Mouse (Mus musculus) lung, postnatal 0 days (tissue): ENCODE data around the gene Dock9. TPM values are rescaled to one million over a fixed set of nuclear protein-coding genes. Genes with fewer than 3 reads are reported as not detected.

ENCODE experiments used
- ATAC-seq: fragments of 200-750 bp; cut with Nextera tagmentation; 2 replicates; pipeline ENCODE4 v1.8.0; 2017; ENCODE audit warnings: moderate library complexity
- DNase-seq: peaks from one replicate; pipeline ENCODE4 v3.0.0-alpha.2; 2016; ENCODE audit warnings: low spot score
- H3K27ac ChIP-seq: fragments of 300-500 bp; sonication (generic); 2 replicates; pipeline ENCODE4 v1.5.1; 2014; ENCODE audit warnings: antibody characterized with exemption, mild to moderate bottlenecking, low read length, mixed read lengths
- H3K27me3 ChIP-seq: fragments of 300-500 bp; sonication (generic); replicated peaks from 2 replicates; pipeline ENCODE4 v1.6.1; 2014; ENCODE audit warnings: low read length, mixed read lengths; ENCODE audit not compliant: insufficient read depth
- H3K36me3 ChIP-seq: fragments of 300-500 bp; sonication (generic); 2 replicates; pipeline ENCODE4 v1.6.1; 2014; ENCODE audit warnings: low read length, mixed read lengths; ENCODE audit not compliant: insufficient read depth
- H3K4me1 ChIP-seq: fragments of 300-500 bp; sonication (generic); 2 replicates; pipeline ENCODE4 v1.6.1; 2014; ENCODE audit warnings: antibody characterized with exemption, low read depth, low read length, mixed read lengths; ENCODE audit not compliant: insufficient read depth
- H3K4me2 ChIP-seq: fragments of 300-500 bp; sonication (generic); replicated peaks from 2 replicates; pipeline ENCODE4 v1.6.1; 2014; ENCODE audit warnings: low read depth, mild to moderate bottlenecking, low read length, moderate library complexity, mixed read lengths
- H3K4me3 ChIP-seq: fragments of 300-500 bp; sonication (generic); 2 replicates; pipeline ENCODE4 v1.5.1; 2014; ENCODE audit warnings: low read depth, low read length
- H3K9ac ChIP-seq: fragments of 300-500 bp; sonication (generic); replicated peaks from 2 replicates; pipeline ENCODE4 v1.6.1; 2014; ENCODE audit warnings: low read depth, mild to moderate bottlenecking
- H3K9me3 ChIP-seq: fragments of 300-500 bp; sonication (generic); 2 replicates; pipeline ENCODE4 v1.6.1; 2016; ENCODE audit warnings: low read length, mixed read lengths
- CTCF ChIP-seq: IDR thresholded peaks from 2 replicates; pipeline ENCODE4 v1.5.1; 2016; ENCODE audit warnings: antibody characterized with exemption, mild to moderate bottlenecking
- EP300 ChIP-seq: IDR thresholded peaks from 2 replicates; pipeline ENCODE4 v1.6.1; 2016; ENCODE audit warnings: antibody characterized with exemption, mild to moderate bottlenecking, control low read depth
- WGBS: fragments of 180-500 bp; shearing (Covaris S2); extraction: QIAGEN DNeasy Blood & Tissue Kit; methylation state at CpG from one replicate; pipeline ENCODE4 v1.1.7; 2014; 5-methylcytosine and 5-hydroxymethylcytosine counted together
- polyA plus RNA-seq: library from polyadenylated mRNA; unstranded; fragments of >200 nt; fragmentation: Nextera tagmentation; extraction: Ambion mirVana; gene quantifications from 2 replicates; pipeline ENCODE4 v1.2.1, GENCODE M21; 2015

Gene Dock9
- 19.8 and 22.4 TPM in 2 replicates for polyA plus RNA-seq

GRCm38 (mm10) chr14:121797457-121798410 lies at the start of gene Dock9:
Dock9 (minus strand) TSS chr14:121797837.
- Histone ChIP-seq H3K36me3 (no peaks in the 10 kb centered on the region), H3K27ac (peak within 1 kb of the TSS; percentile 93), H3K4me2 (peak within 1 kb of the TSS; percentile 89), H3K4me3 (peak within 1 kb of the TSS; percentile 69), H3K27me3 (no peaks in the 10 kb centered on the region), H3K9me3 (no peaks in the 10 kb centered on the region), H3K4me1 (no peaks in the 10 kb centered on the region), H3K9ac (peak within 1 kb of the TSS; percentile 69)
- TF ChIP-seq CTCF (peak; percentile 18; the same call in 1 of the 2 replicates), EP300 (peak; percentile 49; the same call in 1 of the 2 replicates)
- 3% methylated on average over 88 of the region's 106 CpGs for WGBS
- ATAC-seq (peak; percentile 93), DNase-seq (peak; percentile 96)

GRCm38 (mm10) chr14:121844486-121844885 lies 46.8 kb upstream of the Dock9 start:
- no peaks in the 10 kb centered on the region for H3K36me3 ChIP-seq
- TF ChIP-seq EP300 (no peak), CTCF (no peak)
- no peak overlapping the region for H3K27ac ChIP-seq
- no peaks in the 10 kb centered on the region for H3K4me1 ChIP-seq
- no peak for ATAC-seq
- H3K9me3 ChIP-seq, result no peaks in the 10 kb centered on the region
- H3K27me3 ChIP-seq, result no peaks in the 10 kb centered on the region
- DNase-seq, result no peak
- H3K4me2 ChIP-seq, result no peak overlapping the region
- 64% methylated on average over 8 of the region's 8 CpGs for WGBS
- H3K4me3 ChIP-seq, result no peak overlapping the region
- H3K9ac ChIP-seq, result no peak overlapping the region

- no peak overlapping the region for H3K9ac ChIP-seq
- no peaks in the 10 kb centered on the region for H3K27me3 ChIP-seq
- H3K9me3 ChIP-seq, result no peaks in the 10 kb centered on the region
- no peak overlapping the region for H3K27ac ChIP-seq
- no peaks in the 10 kb centered on the region for H3K36me3 ChIP-seq
- no peak overlapping the region for H3K4me3 ChIP-seq
- no peak for TF ChIP-seq CTCF
- no peak for TF ChIP-seq EP300
- ATAC-seq (no peak), DNase-seq (no peak)
- no peak overlapping the region for H3K4me2 ChIP-seq
- 85% methylated on average over 8 of the region's 8 CpGs for WGBS
- no peaks in the 10 kb centered on the region for H3K4me1 ChIP-seq
These were observed 42.6 kb upstream of the Dock9 start for GRCm38 (mm10) chr14:121840217-121840616.

GRCm38 (mm10) chr14:121838161-121838560 lies 40.5 kb upstream of the Dock9 start:
- Histone ChIP-seq H3K9me3 (no peaks in the 10 kb centered on the region), H3K36me3 (no peaks in the 10 kb centered on the region), H3K27me3 (no peaks in the 10 kb centered on the region), H3K4me1 (no peaks in the 10 kb centered on the region), H3K27ac (no peak overlapping the region), H3K4me3 (no peak overlapping the region), H3K4me2 (no peak overlapping the region), H3K9ac (no peak overlapping the region)
- DNase-seq (no peak), ATAC-seq (no peak)
- no peak for TF ChIP-seq EP300
- TF ChIP-seq CTCF, result no peak
- 87% methylated on average over 4 of the region's 4 CpGs for WGBS

- Histone ChIP-seq H3K36me3 (no peaks in the 10 kb centered on the region), H3K27ac (no peak overlapping the region), H3K9ac (no peak overlapping the region), H3K4me3 (no peak overlapping the region), H3K4me2 (no peak overlapping the region), H3K9me3 (no peaks in the 10 kb centered on the region), H3K27me3 (no peaks in the 10 kb centered on the region), H3K4me1 (no peaks in the 10 kb centered on the region)
- no peak for TF ChIP-seq CTCF
- no peak for TF ChIP-seq EP300
- ATAC-seq (no peak), DNase-seq (no peak)
- WGBS, result 69% methylated on average over 2 of the region's 2 CpGs
These were observed 35.4 kb upstream of the Dock9 start for GRCm38 (mm10) chr14:121833001-121833520.

GRCm38 (mm10) chr14:121829816-121830442 lies 32.3 kb upstream of the Dock9 start:
- Histone ChIP-seq H3K4me2 (no peak overlapping the region), H3K36me3 (no peaks in the 10 kb centered on the region), H3K9ac (no peak overlapping the region), H3K27me3 (no peaks in the 10 kb centered on the region), H3K27ac (no peak overlapping the region), H3K4me1 (no peaks in the 10 kb centered on the region), H3K9me3 (no peaks in the 10 kb centered on the region), H3K4me3 (no peak overlapping the region)
- ATAC-seq, result no peak
- TF ChIP-seq EP300, result no peak
- no peak for TF ChIP-seq CTCF
- 78% methylated on average over 4 of the region's 4 CpGs for WGBS
- no peak for DNase-seq
